Mouse (Mus musculus): Measurements from ENCODE around the gene Clcnka. TPM values are rescaled to one million over a fixed set of nuclear protein-coding genes. Genes with fewer than 3 reads are reported as not detected.
A peak's percentile ranks its signal among the peaks of the same experiment; 100 is the strongest.

Gene Clcnka
- polyA plus RNA-seq, 1 experiment from 2014 or later: 0.13 TPM

GRCm38 (mm10) chr4:141365876-141366275 lies 32.6 kb downstream of the Clcnka start:
- Histone ChIP-seq H3K27me3 (replicated peaks; ENCODE audit: control insufficient read depth, insufficient read depth, low read length) (peaks cover 19% of the 10 kb centered on the region), H3K4me2 (ENCODE audit: low read depth, low read length) (no peak overlapping the region), H3K9me3 (ENCODE audit: control insufficient read depth, low read length) (no peaks in the 10 kb centered on the region), H3K36me3 (ENCODE audit: control insufficient read depth, insufficient read depth, low read length) (no peaks in the 10 kb centered on the region), H3K27ac (ENCODE audit: low read length) (no peak overlapping the region), H3K4me1 (ENCODE audit: control insufficient read depth, insufficient read depth, low read length) (0 out of 2 replicates have a peak, but pooled peaks cover 8% of the 10 kb centered on the region), H3K9ac (ENCODE audit: low read depth, low read length) (no peak overlapping the region), H3K4me3 (ENCODE audit: low read length) (no peak overlapping the region)
- ATAC-seq: no peak
- WGBS: 53% methylated on average over 7 of the region's 7 CpGs

- Histone ChIP-seq H3K27me3 (replicated peaks; ENCODE audit: control insufficient read depth, insufficient read depth, low read length) (peaks cover 19% of the 10 kb centered on the region), H3K27ac (ENCODE audit: low read length) (no peak overlapping the region), H3K4me2 (ENCODE audit: low read depth, low read length) (no peak overlapping the region), H3K9me3 (ENCODE audit: control insufficient read depth, low read length) (no peaks in the 10 kb centered on the region), H3K36me3 (ENCODE audit: control insufficient read depth, insufficient read depth, low read length) (no peaks in the 10 kb centered on the region), H3K4me3 (ENCODE audit: low read length) (no peak overlapping the region), H3K9ac (ENCODE audit: low read depth, low read length) (0 out of 2 replicates have a peak overlapping the region, but pooled peaks have one; percentile 2), H3K4me1 (ENCODE audit: control insufficient read depth, insufficient read depth, low read length) (peaks cover 9% of the 10 kb centered on the region)
- WGBS: 63% methylated on average over 8 of the region's 8 CpGs
- ATAC-seq: no peak
Observed at GRCm38 (mm10) chr4:141365126-141365525, 33.4 kb downstream of the Clcnka start.

- no peak overlapping the region for H3K4me3 ChIP-seq (ENCODE audit: low read length)
- H3K4me2 ChIP-seq (ENCODE audit: low read depth, low read length): no peak overlapping the region
- H3K27ac ChIP-seq (ENCODE audit: low read length): no peak overlapping the region
- peaks cover 11% of the 10 kb centered on the region for H3K27me3 ChIP-seq (replicated peaks; ENCODE audit: control insufficient read depth, insufficient read depth, low read length)
- H3K36me3 ChIP-seq (ENCODE audit: control insufficient read depth, insufficient read depth, low read length): no peaks in the 10 kb centered on the region
- H3K9me3 ChIP-seq (ENCODE audit: control insufficient read depth, low read length): no peaks in the 10 kb centered on the region
- no peak overlapping the region for H3K9ac ChIP-seq (ENCODE audit: low read depth, low read length)
- ATAC-seq: peak; percentile 31; the same call in 1 of the 2 replicates
- H3K4me1 ChIP-seq (ENCODE audit: control insufficient read depth, insufficient read depth, low read length): peaks cover 15% of the 10 kb centered on the region
- 28% methylated on average over 11 of the region's 11 CpGs for WGBS
Observed at GRCm38 (mm10) chr4:141362937-141363548, 35.5 kb downstream of the Clcnka start.

GRCm38 (mm10) chr4:141360846-141361245 lies 37.7 kb downstream of the Clcnka start:
- Histone ChIP-seq H3K27me3 (replicated peaks; ENCODE audit: control insufficient read depth, insufficient read depth, low read length) (peaks cover 6% of the 10 kb centered on the region; the same call in 1 of the 2 replicates), H3K36me3 (ENCODE audit: control insufficient read depth, insufficient read depth, low read length) (no peaks in the 10 kb centered on the region), H3K27ac (ENCODE audit: low read length) (no peak overlapping the region), H3K9ac (ENCODE audit: low read depth, low read length) (no peak overlapping the region), H3K4me3 (ENCODE audit: low read length) (no peak overlapping the region), H3K4me1 (ENCODE audit: control insufficient read depth, insufficient read depth, low read length) (peaks cover 15% of the 10 kb centered on the region), H3K4me2 (ENCODE audit: low read depth, low read length) (no peak overlapping the region), H3K9me3 (ENCODE audit: control insufficient read depth, low read length) (0 out of 2 replicates have a peak, but pooled peaks cover 7% of the 10 kb centered on the region)
- WGBS: 40% methylated on average over 7 of the region's 7 CpGs
- no peak for ATAC-seq

- H3K9me3 ChIP-seq (ENCODE audit: control insufficient read depth, low read length): 0 out of 2 replicates have a peak, but pooled peaks cover 7% of the 10 kb centered on the region
- ATAC-seq: no peak
- WGBS: 81% methylated on average over 6 of the region's 6 CpGs
- no peak overlapping the region for H3K9ac ChIP-seq (ENCODE audit: low read depth, low read length)
- no peak overlapping the region for H3K4me3 ChIP-seq (ENCODE audit: low read length)
- no peak overlapping the region for H3K4me2 ChIP-seq (ENCODE audit: low read depth, low read length)
- H3K4me1 ChIP-seq (ENCODE audit: control insufficient read depth, insufficient read depth, low read length): peaks cover 15% of the 10 kb centered on the region
- no peaks in the 10 kb centered on the region for H3K27me3 ChIP-seq (replicated peaks; ENCODE audit: control insufficient read depth, insufficient read depth, low read length)
- no peaks in the 10 kb centered on the region for H3K36me3 ChIP-seq (ENCODE audit: control insufficient read depth, insufficient read depth, low read length)
- H3K27ac ChIP-seq (ENCODE audit: low read length): no peak overlapping the region
Observed at GRCm38 (mm10) chr4:141359222-141359621, 39.3 kb downstream of the Clcnka start.

GRCm38 (mm10) chr4:141357811-141358210 lies 40.7 kb downstream of the Clcnka start:
- Histone ChIP-seq H3K9ac (ENCODE audit: low read depth, low read length) (no peak overlapping the region), H3K4me1 (ENCODE audit: control insufficient read depth, insufficient read depth, low read length) (peaks cover 20% of the 10 kb centered on the region), H3K4me2 (ENCODE audit: low read depth, low read length) (no peak overlapping the region), H3K36me3 (ENCODE audit: control insufficient read depth, insufficient read depth, low read length) (no peaks in the 10 kb centered on the region), H3K4me3 (ENCODE audit: low read length) (no peak overlapping the region), H3K27me3 (replicated peaks; ENCODE audit: control insufficient read depth, insufficient read depth, low read length) (no peaks in the 10 kb centered on the region), H3K9me3 (ENCODE audit: control insufficient read depth, low read length) (0 out of 2 replicates have a peak, but pooled peaks cover 7% of the 10 kb centered on the region), H3K27ac (ENCODE audit: low read length) (no peak overlapping the region)
- ATAC-seq: no peak

- ATAC-seq: peak; percentile 91
Observed at GRCm38 (mm10) chr4:141353868-141354267, 44.7 kb downstream of the Clcnka start.

GRCm38 (mm10) chr4:141352986-141353385 lies 45.5 kb downstream of the Clcnka start:
- 78% methylated on average over 5 of the region's 5 CpGs for WGBS
- peak overlapping the region; percentile 76 for H3K27ac ChIP-seq (ENCODE audit: low read length)
- H3K4me1 ChIP-seq (ENCODE audit: control insufficient read depth, insufficient read depth, low read length): peaks cover 20% of the 10 kb centered on the region
- ATAC-seq: no peak
- H3K36me3 ChIP-seq (ENCODE audit: control insufficient read depth, insufficient read depth, low read length): no peaks in the 10 kb centered on the region
- H3K9ac ChIP-seq (ENCODE audit: low read depth, low read length): peak overlapping the region; percentile 49; the same call in 1 of the 2 replicates
- H3K4me3 ChIP-seq (ENCODE audit: low read length): no peak overlapping the region
- H3K4me2 ChIP-seq (ENCODE audit: low read depth, low read length): no peak overlapping the region
- H3K9me3 ChIP-seq (ENCODE audit: control insufficient read depth, low read length): 0 out of 2 replicates have a peak, but pooled peaks cover 7% of the 10 kb centered on the region
- H3K27me3 ChIP-seq (replicated peaks; ENCODE audit: control insufficient read depth, insufficient read depth, low read length): no peaks in the 10 kb centered on the region

More at GRCm38 (mm10) chr4:141353868-141354267, 44.7 kb downstream of the Clcnka start:
- peaks cover 13% of the 10 kb centered on the region for H3K4me1 ChIP-seq (ENCODE audit: control insufficient read depth, insufficient read depth, low read length)
- H3K27ac ChIP-seq (ENCODE audit: low read length): peak overlapping the region; percentile 76
- H3K9ac ChIP-seq (ENCODE audit: low read depth, low read length): peak overlapping the region; percentile 49; the same call in 1 of the 2 replicates
- H3K27me3 ChIP-seq (replicated peaks; ENCODE audit: control insufficient read depth, insufficient read depth, low read length): no peaks in the 10 kb centered on the region
- H3K36me3 ChIP-seq (ENCODE audit: control insufficient read depth, insufficient read depth, low read length): no peaks in the 10 kb centered on the region
- no peak overlapping the region for H3K4me2 ChIP-seq (ENCODE audit: low read depth, low read length)
- 46% methylated on average over 8 of the region's 8 CpGs for WGBS
- H3K4me3 ChIP-seq (ENCODE audit: low read length): no peak overlapping the region
- 0 out of 2 replicates have a peak, but pooled peaks cover 7% of the 10 kb centered on the region for H3K9me3 ChIP-seq (ENCODE audit: control insufficient read depth, low read length)

GRCm38 (mm10) chr4:141351972-141352371 lies 46.6 kb downstream of the Clcnka start:
- Histone ChIP-seq H3K36me3 (ENCODE audit: control insufficient read depth, insufficient read depth, low read length) (no peaks in the 10 kb centered on the region), H3K4me3 (ENCODE audit: low read length) (no peak overlapping the region), H3K4me2 (ENCODE audit: low read depth, low read length) (no peak overlapping the region), H3K27me3 (replicated peaks; ENCODE audit: control insufficient read depth, insufficient read depth, low read length) (no peaks in the 10 kb centered on the region), H3K9ac (ENCODE audit: low read depth, low read length) (0 out of 2 replicates have a peak overlapping the region, but pooled peaks have one; percentile 29), H3K27ac (ENCODE audit: low read length) (no peak overlapping the region), H3K4me1 (ENCODE audit: control insufficient read depth, insufficient read depth, low read length) (peaks cover 27% of the 10 kb centered on the region), H3K9me3 (ENCODE audit: control insufficient read depth, low read length) (no peaks in the 10 kb centered on the region)
- no peak for ATAC-seq
- WGBS: 43% methylated on average over 7 of the region's 7 CpGs

All from intestine, embryonic 16.5 days (tissue).